Mouse (Mus musculus) intestine, postnatal 0 days (tissue): Measurements from ENCODE around the gene Podnl1. TPM values are rescaled to one million over a fixed set of nuclear protein-coding genes. Genes with fewer than 3 reads are reported as not detected.
A peak's percentile ranks its signal among the peaks of the same experiment; 100 is the strongest.

Source experiments
- ATAC-seq: fragments of 200-750 bp; cut with Nextera tagmentation; 2 replicates; pipeline ENCODE4 v1.8.0; 2017; ENCODE audit warnings: mild to moderate bottlenecking, moderate TSS enrichment, moderate library complexity
- H3K27ac ChIP-seq: fragments of 300-500 bp; sonication (generic); 2 replicates; pipeline ENCODE4 v1.5.1; 2014; ENCODE audit warnings: mild to moderate bottlenecking, low read depth, low read length, moderate library complexity
- H3K27me3 ChIP-seq: fragments of 300-500 bp; sonication (generic); replicated peaks from 2 replicates; pipeline ENCODE4 v1.6.1; 2014; ENCODE audit warnings: low read length, mixed read lengths; ENCODE audit not compliant: control insufficient read depth, insufficient read depth
- H3K36me3 ChIP-seq: fragments of 300-500 bp; sonication (generic); 2 replicates; pipeline ENCODE4 v1.6.1; 2014; ENCODE audit warnings: mild to moderate bottlenecking, moderate library complexity; ENCODE audit not compliant: control insufficient read depth, insufficient read depth
- H3K4me1 ChIP-seq: fragments of 300-500 bp; sonication (generic); replicated peaks from 2 replicates; pipeline ENCODE4 v1.6.1; 2014; ENCODE audit warnings: antibody characterized with exemption, low read length, mixed read lengths; ENCODE audit not compliant: control insufficient read depth, insufficient read depth
- H3K4me2 ChIP-seq: fragments of 300-500 bp; sonication (generic); replicated peaks from 2 replicates; pipeline ENCODE4 v1.6.1; 2014; ENCODE audit warnings: low read depth, mild to moderate bottlenecking, moderate library complexity
- H3K4me3 ChIP-seq: fragments of 300-500 bp; sonication (generic); 2 replicates; pipeline ENCODE4 v1.5.1; 2014; ENCODE audit warnings: low read depth, low read length
- H3K9ac ChIP-seq: fragments of 300-500 bp; sonication (generic); 2 replicates; pipeline ENCODE4 v1.6.1; 2014; ENCODE audit warnings: mild to moderate bottlenecking, low read depth, low read length
- H3K9me3 ChIP-seq: fragments of 300-500 bp; sonication (generic); 2 replicates; pipeline ENCODE4 v1.6.1; 2016; ENCODE audit warnings: mixed run types; ENCODE audit not compliant: control insufficient read depth
- CTCF ChIP-seq: sonication (generic); IDR thresholded peaks from 2 replicates; pipeline ENCODE4 v1.5.1; 2016; ENCODE audit warnings: low read depth, mild to moderate bottlenecking, control low read depth, antibody characterized with exemption, moderate library complexity
- WGBS: fragments of 180-500 bp; shearing (Covaris S2); extraction: QIAGEN DNeasy Blood & Tissue Kit; methylation state at CpG from one replicate; pipeline ENCODE4 v1.1.7; 2014; 5-methylcytosine and 5-hydroxymethylcytosine counted together
- microRNA counts: library from miRNA; unstranded; fragments of <30 nt; microRNA quantifications from one replicate; lab custom pipeline; 2016
- microRNA-seq: library from miRNA; unstranded; fragments of <30 nt; microRNA quantifications from one replicate; pipeline ENCODE4, GENCODE M21; 2016
- polyA plus RNA-seq: library from polyadenylated mRNA; unstranded; fragments of >200 nt; fragmentation: Nextera tagmentation; extraction: Ambion mirVana; gene quantifications from 2 replicates; pipeline ENCODE4 v1.2.1, GENCODE M21; 2015

The Podnl1 gene
- polyA plus RNA-seq, 1 experiment from 2014 or later = 0.29 TPM

DNA sequence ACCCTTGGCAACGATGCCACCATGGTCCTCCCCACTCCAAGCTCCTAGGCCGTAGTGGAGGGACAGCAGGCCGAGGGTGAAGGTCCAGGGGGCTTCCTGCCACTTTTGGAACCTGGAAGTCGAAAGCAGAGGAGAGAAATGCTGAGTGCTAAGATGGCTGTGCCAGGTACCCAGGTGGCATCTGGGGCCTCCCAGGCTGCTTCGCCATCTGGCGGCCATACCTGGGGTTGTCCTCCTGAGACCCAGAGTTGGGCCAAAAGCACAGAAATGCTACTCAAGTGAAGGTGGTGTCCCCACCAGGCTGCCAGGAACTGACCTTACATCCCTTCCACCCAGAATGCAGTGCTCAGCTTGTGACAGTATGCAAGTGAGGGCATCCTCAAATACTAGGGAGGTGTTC lies 48.1 kb downstream of the Podnl1 start:
- Histone ChIP-seq H3K9ac (no peak overlapping the region), H3K27ac (no peak overlapping the region), H3K27me3 (no peaks in the 10 kb centered on the region), H3K4me1 (no peaks in the 10 kb centered on the region), H3K4me3 (no peak overlapping the region), H3K4me2 (no peak overlapping the region), H3K9me3 (no peaks in the 10 kb centered on the region), H3K36me3 (peaks cover 14% of the 10 kb centered on the region; the same call in 1 of the 2 replicates)
- TF ChIP-seq CTCF = peak; percentile 66
- ATAC-seq = no peak
- 87% methylated on average over 6 of the region's 6 CpGs for WGBS

DNA sequence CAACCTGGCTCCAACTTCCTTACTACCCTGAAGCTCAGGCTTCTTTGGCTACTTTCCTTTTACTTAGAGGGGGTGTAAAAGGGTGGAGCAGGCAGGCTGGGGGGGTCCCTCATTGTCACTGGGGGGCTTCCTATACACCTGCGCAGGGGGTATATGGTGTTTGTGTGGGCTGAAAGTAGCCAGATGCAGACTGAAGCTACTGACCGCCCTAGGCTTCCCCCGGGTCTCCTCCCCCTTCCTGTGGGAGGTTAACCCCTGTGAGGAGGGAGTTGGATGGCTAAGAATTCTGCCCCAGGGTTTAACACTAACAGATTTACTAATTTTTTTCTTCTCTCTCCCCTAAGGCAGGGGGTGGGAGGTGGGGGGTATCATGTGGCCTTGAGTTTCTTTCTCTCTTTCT lies 50.8 kb downstream of the Podnl1 start:
- Histone ChIP-seq H3K9ac (no peak overlapping the region), H3K4me2 (no peak overlapping the region), H3K9me3 (no peaks in the 10 kb centered on the region), H3K36me3 (peaks cover 14% of the 10 kb centered on the region; the same call in 1 of the 2 replicates), H3K4me3 (no peak overlapping the region), H3K27me3 (no peaks in the 10 kb centered on the region), H3K4me1 (no peaks in the 10 kb centered on the region), H3K27ac (no peak overlapping the region)
- ATAC-seq = no peak
- 32% methylated on average over 3 of the region's 3 CpGs for WGBS
- TF ChIP-seq CTCF = no peak

DNA sequence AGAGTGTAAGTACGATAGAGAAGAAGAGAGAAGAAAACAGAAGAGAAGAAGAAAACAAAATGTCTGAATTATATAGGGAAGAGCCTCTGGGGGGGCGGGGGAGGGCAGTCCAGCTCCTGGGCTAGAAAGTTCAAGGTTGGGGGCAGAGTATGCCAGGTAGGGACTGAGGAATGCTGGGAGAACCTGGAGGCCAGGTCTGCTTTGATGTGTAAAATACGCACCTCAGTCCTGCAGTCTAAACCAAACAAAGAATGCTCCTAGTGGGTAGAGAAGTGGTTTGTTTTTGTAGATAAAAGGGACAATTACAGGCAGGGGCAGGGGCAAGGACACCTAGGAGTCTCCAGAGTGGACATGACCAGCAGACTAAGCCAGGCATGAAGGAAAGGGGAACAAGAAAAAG lies 51.6 kb downstream of the Podnl1 start:
- Histone ChIP-seq H3K9ac (no peak overlapping the region), H3K27me3 (no peaks in the 10 kb centered on the region), H3K36me3 (peaks cover 12% of the 10 kb centered on the region; the same call in 1 of the 2 replicates), H3K4me3 (no peak overlapping the region), H3K27ac (no peak overlapping the region), H3K9me3 (no peaks in the 10 kb centered on the region), H3K4me2 (no peak overlapping the region), H3K4me1 (no peaks in the 10 kb centered on the region)
- WGBS = 83% methylated on average over 3 of the region's 3 CpGs
- no peak for ATAC-seq
- TF ChIP-seq CTCF = no peak

DNA sequence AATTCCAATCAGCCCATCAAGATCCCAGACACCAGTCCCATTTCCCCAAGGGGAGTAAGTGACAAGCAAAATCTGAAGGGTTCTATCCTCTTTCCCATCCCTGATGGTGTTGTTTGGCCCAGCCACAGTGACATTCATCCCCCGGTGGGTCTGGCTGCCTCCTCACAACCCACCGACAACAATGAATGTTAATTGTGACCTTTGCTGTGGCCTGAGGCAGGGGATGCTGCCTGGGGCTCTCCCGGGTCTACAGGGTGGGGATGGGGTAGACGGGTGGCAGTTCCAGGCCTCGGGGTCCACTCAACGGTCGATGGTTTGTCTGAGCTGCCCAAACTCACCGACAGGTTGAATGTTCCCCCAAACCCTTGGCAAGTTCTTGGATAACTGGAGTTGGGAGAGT lies 52.8 kb downstream of the Podnl1 start:
- TF ChIP-seq CTCF = no peak
- no peaks in the 10 kb centered on the region for H3K4me1 ChIP-seq

DNA sequence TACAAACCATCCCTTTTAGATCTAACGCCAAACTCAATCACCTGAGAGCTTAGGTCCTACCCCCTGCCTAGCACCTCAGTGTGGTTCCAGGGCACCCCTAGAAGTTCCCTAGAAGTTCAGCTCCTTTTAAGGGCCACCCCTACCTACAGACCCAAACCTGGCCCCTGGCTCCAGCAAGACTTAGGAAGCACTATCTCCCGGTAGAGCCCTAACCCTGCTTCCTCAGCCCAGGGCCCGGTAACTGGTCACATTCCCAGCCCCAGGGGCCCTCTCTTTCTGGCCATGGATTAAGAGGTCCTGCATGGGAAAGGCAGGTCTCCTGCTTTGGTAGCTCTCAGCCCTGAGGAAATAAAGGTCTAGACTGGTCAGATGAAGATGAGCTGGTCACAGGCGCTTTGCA lies 54.2 kb downstream of the Podnl1 start:
- no peak for ATAC-seq
- H3K36me3 ChIP-seq = no peaks in the 10 kb centered on the region
- WGBS = 41% methylated on average over 4 of the region's 4 CpGs
- no peak overlapping the region for H3K4me3 ChIP-seq
- no peaks in the 10 kb centered on the region for H3K4me1 ChIP-seq
- H3K4me2 ChIP-seq = peak overlapping the region; percentile 55
- no peaks in the 10 kb centered on the region for H3K27me3 ChIP-seq
- H3K9ac ChIP-seq = no peak overlapping the region
- no peak overlapping the region for H3K27ac ChIP-seq
- no peak for TF ChIP-seq CTCF
- no peaks in the 10 kb centered on the region for H3K9me3 ChIP-seq

More for the DNA sequence above, 52.8 kb downstream of the Podnl1 start:
- no peaks in the 10 kb centered on the region for H3K9me3 ChIP-seq
- H3K4me3 ChIP-seq = no peak overlapping the region
- H3K27me3 ChIP-seq = no peaks in the 10 kb centered on the region
- no peak overlapping the region for H3K9ac ChIP-seq
- ATAC-seq = no peak
- H3K27ac ChIP-seq = no peak overlapping the region
- 85% methylated on average over 8 of the region's 8 CpGs for WGBS
- no peak overlapping the region for H3K4me2 ChIP-seq
- 0 out of 2 replicates have a peak, but pooled peaks cover 1% of the 10 kb centered on the region for H3K36me3 ChIP-seq

DNA sequence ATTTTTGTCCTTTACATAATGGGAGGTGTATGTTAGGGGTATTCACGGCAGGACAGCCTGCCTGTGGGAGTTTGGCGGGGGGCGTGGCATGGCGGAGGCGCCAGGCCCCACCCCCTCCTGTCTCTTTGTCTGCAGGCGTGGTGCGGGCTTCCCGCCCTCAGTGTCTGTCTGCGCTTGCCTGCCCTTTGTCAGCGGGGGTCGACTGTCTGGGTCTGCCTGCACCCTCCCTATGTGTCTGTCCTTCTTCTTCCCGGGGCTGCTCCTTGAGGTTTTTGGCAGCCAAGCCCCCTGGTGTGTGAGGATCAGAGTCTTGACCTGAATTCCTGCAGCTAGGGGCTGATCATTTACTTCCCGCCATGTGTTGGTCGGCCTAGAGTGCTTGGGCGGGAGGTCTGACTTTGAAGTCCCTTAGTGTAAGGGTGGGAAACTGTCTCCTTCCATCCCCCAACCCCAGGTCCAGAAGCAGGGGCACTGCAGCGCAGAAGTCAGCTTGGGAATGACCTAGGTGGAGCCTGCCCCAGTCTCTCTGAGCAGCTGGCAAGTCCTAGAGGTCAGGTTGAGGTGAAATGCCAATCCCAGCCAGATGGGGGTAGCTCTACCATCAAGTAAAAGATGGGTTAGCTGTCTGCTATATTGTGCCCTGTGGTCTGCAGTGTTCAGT lies 54.9 kb downstream of the Podnl1 start:
- Histone ChIP-seq H3K4me2 (peak overlapping the region; percentile 55), H3K4me1 (no peaks in the 10 kb centered on the region), H3K9ac (peak overlapping the region; percentile 22; the same call in 1 of the 2 replicates), H3K36me3 (no peaks in the 10 kb centered on the region), H3K27me3 (no peaks in the 10 kb centered on the region), H3K27ac (no peak overlapping the region), H3K9me3 (no peaks in the 10 kb centered on the region), H3K4me3 (no peak overlapping the region)
- WGBS = 8% methylated on average over 16 of the region's 16 CpGs
- ATAC-seq = no peak
- TF ChIP-seq CTCF = no peak

MicroRNAs within 50 kb of the gene (microRNA counts, 519-probe panel; counts per million panel counts)
- microRNA mmu-miR-181c (lab: Ali Mortazavi, UCI) (3,399 counts per million, percentile 41 among the panel's probes with 10 or more counts), microRNA mmu-miR-709 (lab: Ali Mortazavi, UCI) (1,863 counts per million, percentile 11 among the panel's probes with 10 or more counts)

Small RNA genes within 50 kb of the gene (microRNA-seq; reads per million reads assigned to microRNA genes)
- gene Gm25110 = not detected
- gene Mir181c = 2,001 reads per million, percentile 82 among the genes with 10 or more reads in this experiment
- gene Mir181d = 1,071 reads per million, percentile 75 among the genes with 10 or more reads in this experiment
- gene Mir709 = not detected

Other genes with a start within 250 kb of the Podnl1 start
- 4.4 and 5.6 TPM in 2 replicates for gene Adgrl1, start 225.9 kb upstream of the Podnl1 start, polyA plus RNA-seq
- 0.09 and 0.12 TPM in 2 replicates for gene Gm10644, start 170.8 kb upstream of the Podnl1 start, polyA plus RNA-seq
- gene Asf1b, start 170.5 kb upstream of the Podnl1 start, polyA plus RNA-seq = 13.8 and 16.0 TPM in 2 replicates
- gene Prkaca, start 153.0 kb upstream of the Podnl1 start, polyA plus RNA-seq = 70.7 and 72.5 TPM in 2 replicates
- gene Samd1, start 128.3 kb upstream of the Podnl1 start, polyA plus RNA-seq = 3.5 and 4.5 TPM in 2 replicates
- 0.68 and 0.86 TPM in 2 replicates for gene 1700067K01Rik, start 124.5 kb upstream of the Podnl1 start, polyA plus RNA-seq
- 4.5 and 4.7 TPM in 2 replicates for gene 2210011C24Rik, start 113.8 kb upstream of the Podnl1 start, polyA plus RNA-seq
- 0.30 and 0.39 TPM in 2 replicates for gene Palm3, start 104.5 kb upstream of the Podnl1 start, polyA plus RNA-seq
- gene Il27ra, start 83.4 kb upstream of the Podnl1 start, polyA plus RNA-seq = 0.29 and 0.31 TPM in 2 replicates
- gene Rln3, start 81.0 kb upstream of the Podnl1 start, polyA plus RNA-seq = 0.42 TPM in 1 of 2 replicates, not detected in the other
- gene Gm10643, start 60.9 kb upstream of the Podnl1 start, polyA plus RNA-seq = 1.0 and 1.1 TPM in 2 replicates
- gene Rfx1, start 59.2 kb upstream of the Podnl1 start, polyA plus RNA-seq = 3.1 and 3.3 TPM in 2 replicates
- gene Dcaf15, start 21.2 kb upstream of the Podnl1 start, polyA plus RNA-seq = 8.6 and 10.4 TPM in 2 replicates
- 16.2 and 16.9 TPM in 2 replicates for gene Cc2d1a, start 21.9 kb downstream of the Podnl1 start, polyA plus RNA-seq
- gene 4930432K21Rik, start 22.0 kb downstream of the Podnl1 start, polyA plus RNA-seq = 0.17 and 0.18 TPM in 2 replicates
- 1.6 and 1.8 TPM in 2 replicates for gene Nanos3, start 59.2 kb downstream of the Podnl1 start, polyA plus RNA-seq
- 3.7 and 3.8 TPM in 2 replicates for gene Zswim4, start 111.1 kb downstream of the Podnl1 start, polyA plus RNA-seq
- gene D8Ertd738e, start 123.7 kb downstream of the Podnl1 start, polyA plus RNA-seq = 308 and 309 TPM in 2 replicates
- gene Mri1, start 131.3 kb downstream of the Podnl1 start, polyA plus RNA-seq = 54.9 and 60.3 TPM in 2 replicates
- 12.8 and 12.9 TPM in 2 replicates for gene Ccdc130, start 144.4 kb downstream of the Podnl1 start, polyA plus RNA-seq